In the genomic region with DNA sequence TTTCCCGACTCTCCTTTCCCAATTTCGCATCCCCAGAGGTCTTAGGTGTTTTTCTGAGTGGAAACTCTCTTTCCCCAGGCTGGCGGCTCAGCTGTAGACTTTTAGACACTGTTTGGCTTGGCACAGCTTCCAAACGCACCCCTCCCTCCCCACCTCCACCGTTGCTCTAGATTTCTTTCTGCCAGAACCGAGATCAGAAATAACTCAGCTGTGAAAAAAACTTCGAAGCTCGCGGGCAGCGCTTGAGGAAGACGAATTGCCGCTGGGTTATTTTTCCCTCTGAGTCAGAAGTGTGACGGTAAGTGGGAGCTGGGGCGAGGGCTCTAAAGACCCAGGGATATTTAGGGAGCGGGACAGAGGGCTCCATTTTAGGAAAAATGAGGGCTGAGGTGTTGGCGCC, we compare ENCODE assay signal across 14 mouse cellular contexts. TPM values are rescaled to one million over a fixed set of nuclear protein-coding genes. Genes with fewer than 3 reads are reported as not detected.
DNase-seq lines count a peak whose midpoint lies in the region; ATAC-seq lines count a peak whose summit lies in the region.
"Had no signal": no experiment of that assay in that cellular context is flagged by ENCODE, and none has a peak within 500 bp of the region (broad histone marks: within the 10 kb centered on the region; RNA-seq: fewer than 3 reads in every experiment).

No protein-coding gene starts in this region.

- DNase-seq in heart, embryonic 10.5 days (ENCODE audit: low spot score): no peak
- no peak for DNase-seq in heart, postnatal 25 days (ENCODE audit: low spot score)
- DNase-seq in right cerebral cortex, adult 18-20 months: peak; percentile 90
- DNase-seq in right cerebral cortex, postnatal 4 days: no peak
- DNase-seq in left cerebral cortex, postnatal 10 days (ENCODE audit: extremely low spot score in 1 of 2, low spot score in 2 of 2): peak; percentile 75
- DNase-seq in urinary bladder, adult 2 months (ENCODE audit: low spot score): no peak
- DNase-seq: cerebellum, postnatal 36 days; kidney, adult 2 months had no signal

- intact Hi-C loops in heart, postnatal 25 days (cut with DNase I): no loop called here
- intact Hi-C loops in left cerebral cortex, postnatal 10 days (cut with DNase I): no loop called here

- H3K4me3 ChIP-seq in heart, embryonic 10.5 days: no peak overlapping the region
- H3K4me3 ChIP-seq: forebrain, embryonic 12.5 days; midbrain, embryonic 10.5 days had no signal

- no peaks in the 10 kb centered on the region for H3K36me3 ChIP-seq in heart, embryonic 10.5 days
- H3K36me3 ChIP-seq: forebrain, embryonic 12.5 days; midbrain, embryonic 10.5 days had no signal

- no peaks in the 10 kb centered on the region for H3K9me3 ChIP-seq in heart, embryonic 10.5 days
- H3K9me3 ChIP-seq: forebrain, embryonic 12.5 days; midbrain, embryonic 10.5 days had no signal

- ATAC-seq in megakaryocyte progenitor cell, adult 5-6 weeks (replicated peaks; ENCODE audit: poor library complexity): no peak
- no peak for ATAC-seq in activated CD4-positive, CD25-positive, alpha-beta regulatory T cell, adult 4 months

- H3K27me3 ChIP-seq in heart, embryonic 10.5 days (ENCODE audit: insufficient read depth, poor library complexity, severe bottlenecking): no peaks in the 10 kb centered on the region

- peaks cover 22% of the 10 kb centered on the region for H3K4me1 ChIP-seq in heart, embryonic 10.5 days

- peak overlapping the region; percentile 23; the same call in 1 of the 2 replicates for H3K27ac ChIP-seq in heart, embryonic 10.5 days
- H3K27ac ChIP-seq: forebrain, embryonic 12.5 days had no signal

- WGBS in heart, embryonic 10.5 days: 53% methylated on average over 16 of the region's 16 CpGs

RNA-seq across cellular contexts. Expression of gene Scube1, which starts 21.5 kb away (rescaled TPM):
- 13.5 and 20.4 TPM in 2 replicates for polyA plus RNA-seq in heart, embryonic 10.5 days (2016; fragmentation: Nextera tagmentation; extraction: Ambion mirVana)
- 1 to 10 TPM; 1.1 to 1.2 TPM for total RNA-seq in heart, postnatal 25 days (2021)
- total RNA-seq in left cerebral cortex, postnatal 10 days (2021): 10 to 100 TPM; 38.2 to 39.3 TPM
- total RNA-seq in megakaryocyte progenitor cell, adult 5-6 weeks (2015): not detected in 2 replicates
- not detected in 2 replicates for total RNA-seq in megakaryocyte progenitor cell, adult 5-6 weeks (2017)
- polyA plus RNA-seq in activated CD4-positive, CD25-positive, alpha-beta regulatory T cell, adult 4 months (2017; shearing (Covaris generic)): not detected
- polyA plus RNA-seq in urinary bladder, adult 2 months (2012; rRNA removed): 9.4 and 18.5 TPM in 2 replicates

RNA-seq across cellular contexts. Expression of gene Mpped1, which starts 33.0 kb away (rescaled TPM):
- polyA plus RNA-seq in heart, embryonic 10.5 days (2016; fragmentation: Nextera tagmentation; extraction: Ambion mirVana): 0.22 and 0.70 TPM in 2 replicates
- not detected for total RNA-seq in heart, postnatal 25 days (2021)
- 100 to 1,000 TPM; 270 to 308 TPM for total RNA-seq in left cerebral cortex, postnatal 10 days (2021)
- not detected in 2 replicates for total RNA-seq in megakaryocyte progenitor cell, adult 5-6 weeks (2015)
- total RNA-seq in megakaryocyte progenitor cell, adult 5-6 weeks (2017): not detected in 2 replicates
- polyA plus RNA-seq in activated CD4-positive, CD25-positive, alpha-beta regulatory T cell, adult 4 months (2017; shearing (Covaris generic)): not detected
- polyA plus RNA-seq in urinary bladder, adult 2 months (2012; rRNA removed): 0.03 TPM in 1 of 2 replicates, not detected in the other
- total RNA-seq: heart, adult 8-10 months; liver, adult 2 months had no signal
- polyA plus RNA-seq: kidney, adult 2 months had no signal

Comparison
In these comparisons a context has a peak if more than half of its experiments do, and no peak if none do; other contexts are left out.
1. DNase-seq: peak in right cerebral cortex, adult 18-20 months (single experiment) and left cerebral cortex, postnatal 10 days (2 of 2); none in heart, embryonic 10.5 days (single experiment), heart, postnatal 25 days (single experiment), right cerebral cortex, postnatal 4 days (single experiment) and urinary bladder, adult 2 months (single experiment).
2. RNA of gene Scube1, which starts 21.5 kb away (total RNA-seq): 38.2 to 39.3 TPM in left cerebral cortex, postnatal 10 days; 1.1 to 1.2 TPM in heart, postnatal 25 days and not detected in megakaryocyte progenitor cell, adult 5-6 weeks; every median in the first group is over 10 times any median in the second.
3. RNA of gene Mpped1, which starts 33.0 kb away (total RNA-seq): 270 to 308 TPM in left cerebral cortex, postnatal 10 days; not detected in heart, postnatal 25 days and not detected in megakaryocyte progenitor cell, adult 5-6 weeks; every median in the first group is over 100 times any median in the second.